Mouse (Mus musculus): ENCODE measurements around the gene Syt8. TPM values are rescaled to one million over a fixed set of nuclear protein-coding genes. Genes with fewer than 3 reads are reported as not detected.

Syt8 gene
- total RNA-seq, 2 experiments from 2014 or later: not detected

DNA sequence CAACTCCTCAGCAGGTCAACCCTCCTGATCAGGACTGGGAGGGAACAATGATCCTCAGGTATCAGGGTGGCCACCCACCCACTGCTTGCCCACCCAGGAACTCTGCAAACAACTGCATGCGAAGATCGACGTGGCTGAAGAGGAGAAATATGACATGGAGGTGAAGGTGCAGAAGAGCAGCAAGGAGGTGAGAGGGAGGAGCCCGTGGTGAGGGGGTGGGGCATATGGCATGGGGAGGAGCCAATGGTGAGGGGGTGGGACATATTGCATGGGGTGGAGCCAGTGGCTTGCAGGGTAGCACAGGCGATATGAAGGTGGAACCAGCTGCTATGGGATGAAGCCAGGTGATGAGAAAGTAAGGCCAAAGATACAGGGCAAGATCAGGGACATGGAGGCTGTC lies 8.8 kb downstream of the Syt8 start:
- no peak for DNase-seq (ENCODE audit: low spot score in 2 of 2)

DNA sequence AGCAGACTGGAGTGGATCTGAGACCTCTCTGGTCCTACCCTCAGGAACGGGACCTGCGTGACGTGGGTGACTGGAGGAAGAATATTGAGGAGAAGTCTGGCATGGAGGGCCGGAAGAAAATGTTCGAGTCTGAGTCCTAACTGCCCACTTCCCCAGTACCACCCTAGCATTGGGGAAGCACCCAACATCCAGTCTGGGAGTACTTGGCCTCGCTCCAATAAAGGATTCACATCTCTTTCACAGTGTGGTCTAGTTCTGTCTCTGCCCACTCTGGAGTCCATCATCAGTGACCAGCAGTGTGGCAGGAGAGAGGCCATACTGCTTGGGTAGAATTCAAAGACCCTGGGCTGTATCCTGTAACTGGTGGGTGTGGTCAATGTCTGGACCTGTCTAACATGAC lies 9.5 kb downstream of the Syt8 start:
- peak in 1 of 2 experiments; percentile 15 for DNase-seq (ENCODE audit: low spot score in 2 of 2)

DNA sequence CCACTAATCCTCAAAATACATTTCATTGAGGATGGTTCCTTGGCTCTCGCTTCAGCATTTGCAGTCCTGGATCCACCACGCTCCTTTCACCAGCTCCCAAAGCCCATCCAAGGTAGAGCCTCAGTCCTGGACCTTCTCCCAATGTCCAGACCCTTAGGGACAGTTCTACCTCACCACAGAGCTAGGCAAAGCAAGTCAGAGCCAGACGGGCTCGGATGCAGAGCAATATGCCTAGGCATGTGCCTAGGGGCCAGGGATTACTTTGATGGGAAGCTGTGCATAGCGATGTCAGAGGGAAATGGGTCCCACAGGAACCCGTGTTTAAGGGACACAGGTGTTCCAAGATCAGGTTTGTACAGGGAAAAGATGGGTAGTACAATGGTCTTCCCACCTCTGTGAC lies 10.7 kb downstream of the Syt8 start:
- no peak for DNase-seq (ENCODE audit: low spot score in 2 of 2)

GRCm38 (mm10) chr7:142446264-142446663 lies 11.6 kb downstream of the Syt8 start:
- no peak for DNase-seq (ENCODE audit: low spot score in 2 of 2)

DNA sequence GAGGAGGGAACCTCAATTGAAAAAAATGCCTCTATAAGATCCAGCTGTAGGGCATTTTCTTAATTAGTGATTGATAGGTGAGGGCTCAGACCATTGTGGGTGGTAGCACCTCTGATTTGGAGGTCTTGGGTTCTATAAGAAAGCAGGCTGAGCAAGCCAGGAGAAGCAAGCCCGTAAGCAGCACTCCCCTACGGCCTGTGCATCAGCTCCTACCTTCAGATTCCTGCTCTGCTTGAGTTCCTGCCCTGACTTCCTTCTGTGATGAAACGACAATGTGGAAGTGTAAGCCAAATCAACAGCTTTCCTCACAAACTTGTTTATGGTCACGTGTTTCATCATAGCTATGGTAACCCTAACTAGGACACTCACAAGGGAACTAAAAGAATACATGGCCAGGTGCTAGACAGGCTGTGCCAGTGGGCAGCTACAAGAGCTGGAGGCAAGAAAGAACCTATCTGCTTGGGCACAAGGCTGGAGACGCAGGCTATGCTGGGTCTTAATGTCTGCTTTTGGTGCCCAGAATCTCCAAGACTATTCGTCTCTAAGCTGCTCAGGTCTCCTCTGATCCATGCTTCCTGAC lies 14.5 kb downstream of the Syt8 start:
- DNase-seq (ENCODE audit: low spot score in 2 of 2): no peak

- DNase-seq (ENCODE audit: low spot score in 2 of 2): no peak
These were observed 20.1 kb downstream of the Syt8 start for GRCm38 (mm10) chr7:142454706-142455105.

DNA sequence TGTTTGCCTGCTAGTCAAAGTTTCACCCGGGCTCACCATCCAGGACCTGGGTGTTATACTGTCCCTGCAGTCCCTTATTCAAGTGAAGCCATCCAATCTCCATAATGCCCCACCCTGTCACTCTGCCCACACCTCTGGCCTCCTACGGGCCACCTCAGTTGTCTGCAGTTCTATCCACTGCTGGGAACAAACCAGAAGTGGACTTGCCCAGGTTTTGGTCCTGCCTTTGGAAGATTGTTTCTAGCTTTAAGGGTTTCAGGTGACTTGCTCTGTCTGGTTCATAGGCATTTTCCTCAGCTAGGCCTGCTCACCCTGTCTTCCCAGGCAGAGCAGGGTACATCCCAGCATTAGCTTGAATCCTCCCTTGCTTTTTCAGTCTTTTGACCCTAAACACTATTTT lies 20.6 kb downstream of the Syt8 start:
- DNase-seq (ENCODE audit: low spot score in 2 of 2): no peak

DNA sequence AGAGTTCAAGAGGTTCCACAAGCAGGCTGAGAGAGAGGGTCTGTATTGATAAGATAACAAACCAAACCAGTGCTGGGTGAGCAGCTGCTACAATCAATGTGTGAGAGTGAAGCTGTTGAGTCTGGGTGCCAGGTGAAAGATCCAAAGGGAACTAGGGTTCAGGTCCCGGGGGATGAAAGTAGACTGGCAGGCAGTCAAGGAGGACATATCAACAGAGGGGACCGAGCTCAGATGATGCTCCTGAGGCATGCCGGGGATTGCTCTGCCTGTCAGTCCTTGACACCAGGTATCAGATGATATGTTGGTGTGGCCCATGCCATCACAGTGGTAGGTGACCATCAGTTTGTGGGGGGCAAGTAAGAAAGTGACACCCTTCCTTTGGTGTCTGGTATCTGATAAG lies 22.2 kb downstream of the Syt8 start:
- DNase-seq (ENCODE audit: low spot score in 2 of 2): peak in 1 of 2 experiments; percentile 14

GRCm38 (mm10) chr7:142457227-142457811 lies 22.7 kb downstream of the Syt8 start:
- DNase-seq (ENCODE audit: low spot score in 2 of 2): peak in 1 of 2 experiments; percentile 15

- DNase-seq (ENCODE audit: low spot score in 2 of 2): no peak
These were observed 23.4 kb downstream of the Syt8 start for GRCm38 (mm10) chr7:142458026-142458425.

GRCm38 (mm10) chr7:142458676-142459298 lies 24.1 kb downstream of the Syt8 start:
- no peak for DNase-seq (ENCODE audit: low spot score in 2 of 2)

GRCm38 (mm10) chr7:142459299-142459691 lies 24.6 kb downstream of the Syt8 start:
- no peak for DNase-seq (ENCODE audit: low spot score in 2 of 2)

DNA sequence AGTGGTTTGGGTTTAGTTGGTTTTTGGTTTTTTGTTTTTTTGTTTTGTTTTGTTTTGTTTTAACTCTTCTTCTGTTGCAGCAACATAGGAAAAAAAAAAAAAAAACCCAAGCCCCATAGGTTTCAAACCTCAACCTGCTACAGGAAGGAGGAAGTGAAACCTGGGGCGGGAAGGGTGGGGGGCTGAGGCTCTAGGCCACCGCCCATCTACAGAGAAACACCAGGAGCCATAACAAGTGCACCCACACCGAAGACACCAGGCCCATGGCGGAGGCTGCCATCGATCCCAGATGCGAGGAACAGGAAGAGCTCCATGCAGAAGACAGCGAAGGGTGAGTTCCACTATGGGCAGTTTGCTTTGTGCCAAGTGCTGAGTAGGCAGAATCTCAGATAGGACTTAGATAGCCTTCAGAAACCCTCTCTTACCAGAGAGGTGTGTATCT lies 26.0 kb downstream of the Syt8 start, which contains the start of gene Lsp1:
TSS of gene Lsp1 (plus strand) at position 174 of the 442 bp plus-strand sequence.
- no peak for DNase-seq (ENCODE audit: low spot score in 2 of 2)

DNA sequence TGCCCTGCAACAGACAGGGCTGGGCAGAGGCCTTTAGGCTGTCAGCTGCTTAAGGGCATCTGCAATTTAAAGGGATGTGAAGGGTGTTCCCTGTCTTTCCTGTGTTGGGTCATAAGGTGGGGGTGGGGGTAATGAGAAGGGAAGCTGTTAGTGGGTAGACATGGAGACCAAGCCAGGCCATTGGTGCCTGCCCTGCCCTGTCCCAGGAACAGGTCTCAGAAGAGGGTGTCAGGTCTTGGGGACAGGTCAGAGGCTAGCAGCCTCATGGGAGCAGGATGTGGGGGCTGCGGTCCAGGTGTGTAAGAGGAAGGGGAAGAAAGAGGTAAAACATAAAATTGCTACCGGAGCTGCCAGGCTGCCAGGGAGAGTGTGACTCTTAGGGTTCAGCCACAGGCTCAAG lies 26.8 kb downstream of the Syt8 start:
- peak in 1 of 2 experiments; percentile 12 for DNase-seq (ENCODE audit: low spot score in 2 of 2)

GRCm38 (mm10) chr7:142462190-142462589 lies 27.5 kb downstream of the Syt8 start:
- DNase-seq (ENCODE audit: low spot score in 2 of 2): peak in 1 of 2 experiments; percentile 18

DNA sequence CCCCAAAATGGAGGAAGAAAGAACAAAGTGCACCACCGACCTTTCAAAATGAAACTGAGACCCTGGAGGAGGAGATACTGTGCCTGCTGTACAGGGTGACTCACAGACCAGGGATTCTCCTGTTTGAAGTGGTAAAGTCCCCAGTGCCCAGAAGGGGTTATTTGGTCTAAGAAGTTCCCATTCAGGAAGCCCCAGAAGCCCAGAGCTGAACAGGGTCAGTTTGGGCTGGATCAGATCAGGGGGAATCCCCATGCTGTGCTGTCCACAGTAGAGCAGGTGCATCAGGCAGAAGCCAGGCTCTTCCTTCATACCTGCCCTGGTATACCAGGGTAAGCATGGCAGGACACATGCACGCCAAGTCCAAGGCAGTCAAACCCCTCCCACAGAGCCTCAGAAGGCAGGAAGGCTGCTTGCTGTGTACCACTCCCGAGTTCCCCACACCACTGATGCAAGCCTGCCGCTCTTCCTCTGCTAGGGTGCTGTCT lies 28.0 kb downstream of the Syt8 start:
- DNase-seq (ENCODE audit: low spot score in 2 of 2): peak in 1 of 2 experiments; percentile 18

- no peak for DNase-seq (ENCODE audit: low spot score in 2 of 2)
These were observed 35.6 kb downstream of the Syt8 start for GRCm38 (mm10) chr7:142470171-142470691.

DNA sequence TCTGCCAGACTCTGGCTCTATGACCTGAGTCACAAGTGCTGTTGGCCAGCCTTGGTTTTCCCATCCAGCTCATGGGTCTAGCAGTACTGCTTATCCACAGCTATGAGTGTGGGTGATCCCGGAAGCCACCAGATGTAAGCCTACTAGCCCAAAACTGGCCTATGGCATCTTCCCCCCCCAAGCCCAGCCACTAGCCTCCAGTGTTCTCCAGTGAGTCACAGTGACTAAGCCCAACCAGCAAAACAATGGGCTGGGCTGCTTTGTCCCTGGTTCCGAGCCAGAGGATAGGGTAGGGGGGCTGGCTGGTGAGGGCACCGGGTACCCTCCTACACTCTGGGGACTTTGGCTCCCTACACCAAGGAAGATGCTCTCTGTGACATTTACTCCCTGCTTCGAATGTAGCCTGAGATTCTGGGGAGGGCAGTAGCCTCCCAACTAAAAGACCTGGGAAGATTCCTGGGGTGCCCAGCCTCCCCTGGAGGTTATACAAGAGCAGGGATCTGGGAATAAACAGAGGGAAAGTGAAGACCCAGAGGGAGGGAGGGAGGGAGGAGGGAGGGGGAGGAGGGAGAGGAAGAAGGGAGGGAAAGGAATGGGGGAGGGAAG lies 36.3 kb downstream of the Syt8 start:
- peak in 1 of 2 experiments; percentile 18 for DNase-seq (ENCODE audit: low spot score in 2 of 2)

DNA sequence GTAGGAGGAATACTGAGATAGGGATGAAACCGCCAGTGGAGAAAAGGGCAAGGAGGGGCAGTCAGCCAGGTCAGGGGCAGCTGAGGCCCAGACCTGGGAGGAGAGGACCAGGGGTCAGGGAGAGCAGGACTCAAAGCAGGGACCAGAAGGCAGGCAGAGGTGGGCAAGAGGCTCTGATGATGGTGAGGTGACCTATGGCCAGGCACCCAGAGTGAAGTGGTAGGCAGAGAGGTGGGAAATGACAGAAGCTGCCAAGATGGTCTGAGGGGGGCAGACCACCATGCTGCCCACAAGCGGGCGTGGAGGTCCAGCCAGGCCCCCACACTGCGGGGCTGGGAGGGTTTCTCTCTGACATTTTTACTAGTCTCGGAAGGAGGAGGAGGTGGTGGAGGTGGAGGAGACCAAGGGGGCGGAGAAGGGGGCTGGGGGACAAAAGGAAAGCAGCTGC lies 36.8 kb downstream of the Syt8 start:
- DNase-seq (ENCODE audit: low spot score in 2 of 2): peak in 1 of 2 experiments; percentile 16

GRCm38 (mm10) chr7:142471884-142472570 lies 37.4 kb downstream of the Syt8 start:
- DNase-seq (ENCODE audit: low spot score in 2 of 2): peak in 1 of 2 experiments; percentile 20

GRCm38 (mm10) chr7:142472936-142473335 lies 38.3 kb downstream of the Syt8 start:
- DNase-seq (ENCODE audit: low spot score in 2 of 2): peak in 1 of 2 experiments; percentile 6

Data from adrenal gland, adult 18-20 months (tissue).